Mouse (Mus musculus) cortical plate, adult 2 months (tissue): ENCODE data around the gene Psmb3.

Experiments used
- CTCF ChIP-seq: fragments of 200-500 bp; IDR thresholded peaks from 2 replicates; pipeline ENCODE4 v1.5.1; 2011; ENCODE audit warnings: mild to moderate bottlenecking, control low read depth, low read length; ENCODE audit not compliant: insufficient read depth; ENCODE audit errors: extremely low read depth
- POLR2A ChIP-seq: fragments of 200-500 bp; IDR thresholded peaks from 2 replicates; pipeline ENCODE4 v1.6.1; 2011; ENCODE audit warnings: mild to moderate bottlenecking, low read length, control low read depth; ENCODE audit not compliant: insufficient read depth; ENCODE audit errors: extremely low read depth

GRCm38 (mm10) chr11:97686322-97686908, 16.8 kb upstream of the Psmb3 start:
- TF ChIP-seq POLR2A (no peak), CTCF (no peak)
